8 mouse cellular contexts compared by ENCODE assay signal in genomic region chr10:130280066-130280465, GRCm38 (mm10). TPM values are rescaled to one million over a fixed set of nuclear protein-coding genes. Genes with fewer than 3 reads are reported as not detected.
DNase-seq lines count a peak whose midpoint lies in the region; ATAC-seq and TF ChIP-seq lines count a peak whose summit lies in the region.

TSS of gene Neurod4 (minus strand) at chr10:130280240.

- no peaks in the 10 kb centered on the region for H3K27me3 ChIP-seq in lung, embryonic 15.5 days
- no peaks in the 10 kb centered on the region for H3K27me3 ChIP-seq in hindbrain, postnatal 0 days (ENCODE audit: insufficient read depth, low read length)

- DNase-seq in lung, postnatal 14 days: no peak
- peak; percentile 38 for DNase-seq in embryo, embryonic 11.5 days (ENCODE audit: low read depth, low spot score)
- DNase-seq in hindbrain, postnatal 0 days (ENCODE audit: low spot score): peak; percentile 61
- peak; percentile 67 for DNase-seq in testis, postnatal 10 days (ENCODE audit: low spot score)
- DNase-seq in frontal cortex, postnatal 36 days (ENCODE audit: low spot score in 2 of 2): no peak
- DNase-seq in cerebellum, adult 11 months: no peak

- TF ChIP-seq CTCF in hindbrain, postnatal 0 days (IDR thresholded peaks at IDR 0.05; ENCODE audit: low read depth): no peak

- H3K36me3 ChIP-seq in lung, embryonic 15.5 days: no peaks in the 10 kb centered on the region
- H3K36me3 ChIP-seq in hindbrain, postnatal 0 days (ENCODE audit: insufficient read depth, low read length): no peaks in the 10 kb centered on the region

- no peak within 1 kb of the TSS for H3K4me3 ChIP-seq in lung, embryonic 15.5 days
- no peak within 1 kb of the TSS for H3K4me3 ChIP-seq in hindbrain, postnatal 0 days (ENCODE audit: low read length)

- no peaks in the 10 kb centered on the region for H3K9me3 ChIP-seq in lung, embryonic 15.5 days
- no peaks in the 10 kb centered on the region for H3K9me3 ChIP-seq in hindbrain, postnatal 0 days (ENCODE audit: low read length)

- H3K4me1 ChIP-seq in lung, embryonic 15.5 days: no peaks in the 10 kb centered on the region
- H3K4me1 ChIP-seq in hindbrain, postnatal 0 days (ENCODE audit: insufficient read depth, low read length): no peaks in the 10 kb centered on the region

- H3K9ac ChIP-seq in lung, embryonic 15.5 days: no peak within 1 kb of the TSS
- H3K9ac ChIP-seq in hindbrain, postnatal 0 days (replicated peaks; ENCODE audit: low read length): no peak within 1 kb of the TSS

- WGBS in lung, embryonic 15.5 days: under 1% methylated on average over 7 of the region's 7 CpGs
- WGBS in hindbrain, postnatal 0 days: 3% methylated on average over 7 of the region's 7 CpGs

- H3K27ac ChIP-seq in lung, embryonic 15.5 days: no peak within 1 kb of the TSS
- H3K27ac ChIP-seq in hindbrain, postnatal 0 days: no peak within 1 kb of the TSS

- no peak within 1 kb of the TSS for H3K4me2 ChIP-seq in lung, embryonic 15.5 days
- H3K4me2 ChIP-seq in hindbrain, postnatal 0 days (ENCODE audit: low read depth, low read length): peak within 1 kb of the TSS; percentile 35

- peak; percentile 52; the same call in 1 of the 2 replicates for ATAC-seq in lung, embryonic 15.5 days (ENCODE audit: borderline replicate concordance, extremely low read depth, low FRiP score, low TSS enrichment)
- ATAC-seq in hindbrain, postnatal 0 days: peak; percentile 79
- ATAC-seq in megakaryocyte progenitor cell, adult 5-6 weeks (replicated peaks; ENCODE audit: poor library complexity): peak; percentile 98

RNA-seq across cellular contexts. Expression of gene Neurod4, which starts in this region (rescaled TPM):
- not detected in 2 replicates for polyA plus RNA-seq in lung, embryonic 15.5 days (2015; fragmentation: Nextera tagmentation; extraction: Ambion mirVana)
- total RNA-seq in hindbrain, postnatal 0 days (2014; rRNA removed): 0.65 and 2.6 TPM in 2 replicates
- polyA plus RNA-seq in hindbrain, postnatal 0 days (2015; fragmentation: Nextera tagmentation; extraction: Ambion mirVana): 0.91 and 1.3 TPM in 2 replicates
- total RNA-seq in megakaryocyte progenitor cell, adult 5-6 weeks (2015): not detected in 2 replicates
- total RNA-seq in megakaryocyte progenitor cell, adult 5-6 weeks (2017): not detected in 2 replicates

Comparison
In these comparisons a context has a peak if more than half of its experiments do, and no peak if none do; other contexts are left out.
1. Peak in ATAC-seq in lung, embryonic 15.5 days; RNA of the gene not detected or under 1 TPM.
2. Peak in ATAC-seq in megakaryocyte progenitor cell, adult 5-6 weeks; RNA of the gene not detected or under 1 TPM.
3. DNase-seq: peak in embryo, embryonic 11.5 days (single experiment), hindbrain, postnatal 0 days (single experiment) and testis, postnatal 10 days (single experiment); none in lung, postnatal 14 days (single experiment), frontal cortex, postnatal 36 days (0 of 2) and cerebellum, adult 11 months (single experiment).
4. Peak in every context shown above with its lines, with median percentiles within 50 percentile points of each other: ATAC-seq.